Mouse (Mus musculus) liver, embryonic 12.5 days (tissue): ENCODE data around the gene Myh9. TPM values are rescaled to one million over a fixed set of nuclear protein-coding genes. Genes with fewer than 3 reads are reported as not detected.
A peak's percentile ranks its signal among the peaks of the same experiment; 100 is the strongest.

Experiments used
- ATAC-seq: fragments of 200-750 bp; cut with Nextera tagmentation; 2 replicates; pipeline ENCODE4 v1.8.0; 2017; ENCODE audit warnings: moderate number of reproducible peaks, mild to moderate bottlenecking, moderate library complexity
- H3K27ac ChIP-seq: fragments of 300-500 bp; sonication (generic); 2 replicates; pipeline ENCODE4 v1.5.1; 2016; ENCODE audit warnings: mild to moderate bottlenecking
- H3K27me3 ChIP-seq: fragments of 300-500 bp; sonication (generic); replicated peaks from 2 replicates; pipeline ENCODE4 v1.6.1; 2016; ENCODE audit warnings: mild to moderate bottlenecking, moderate library complexity
- H3K36me3 ChIP-seq: fragments of 300-500 bp; sonication (generic); 2 replicates; pipeline ENCODE4 v1.6.1; 2016; ENCODE audit warnings: mild to moderate bottlenecking, moderate library complexity
- H3K4me1 ChIP-seq: fragments of 300-500 bp; sonication (generic); 2 replicates; pipeline ENCODE4 v1.6.1; 2016
- H3K4me2 ChIP-seq: fragments of 300-500 bp; sonication (generic); 2 replicates; pipeline ENCODE4 v1.6.1; 2016; ENCODE audit warnings: mild to moderate bottlenecking, moderate library complexity
- H3K4me3 ChIP-seq: fragments of 300-500 bp; sonication (generic); 2 replicates; pipeline ENCODE4 v1.5.1; 2016; ENCODE audit warnings: mild to moderate bottlenecking, moderate library complexity
- H3K9ac ChIP-seq: fragments of 300-500 bp; sonication (generic); 2 replicates; pipeline ENCODE4 v1.6.1; 2016; ENCODE audit warnings: mild to moderate bottlenecking, moderate library complexity
- H3K9me3 ChIP-seq: fragments of 300-500 bp; sonication (generic); replicated peaks from 2 replicates; pipeline ENCODE4 v1.6.1; 2016; ENCODE audit warnings: mild to moderate bottlenecking, moderate library complexity
- WGBS: fragments of 180-500 bp; shearing (Covaris S2); methylation state at CpG from one replicate; pipeline ENCODE4 v1.1.7; 2016; ENCODE audit not compliant: insufficient replicate concordance; 5-methylcytosine and 5-hydroxymethylcytosine counted together
- polyA plus RNA-seq: library from polyadenylated mRNA; unstranded; fragments of >200 nt; fragmentation: Nextera tagmentation; extraction: Ambion mirVana; gene quantifications from 2 replicates; pipeline ENCODE4 v1.2.1, GENCODE M21; 2016

The Myh9 gene
- polyA plus RNA-seq, 1 experiment from 2014 or later, result 32.5 TPM

GRCm38 (mm10) chr15:77839529-77840286, 2.3 kb downstream of the Myh9 start:
- Histone ChIP-seq H3K36me3 (no peaks in the 10 kb centered on the region), H3K9ac (peak overlapping the region; percentile 89), H3K4me2 (peak overlapping the region; percentile 98), H3K9me3 (no peaks in the 10 kb centered on the region), H3K27me3 (no peaks in the 10 kb centered on the region), H3K4me3 (peak overlapping the region; percentile 89), H3K27ac (peak overlapping the region; percentile 93), H3K4me1 (peaks cover 76% of the 10 kb centered on the region)
- WGBS, result 17% methylated on average over 10 of the region's 10 CpGs
- no peak for ATAC-seq

- WGBS, result 37% methylated on average over 4 of the region's 4 CpGs
- peak overlapping the region; percentile 89; the same call in 1 of the 2 replicates for H3K4me3 ChIP-seq
- H3K36me3 ChIP-seq, result no peaks in the 10 kb centered on the region
- H3K27ac ChIP-seq, result peak overlapping the region; percentile 93
- no peaks in the 10 kb centered on the region for H3K9me3 ChIP-seq
- no peaks in the 10 kb centered on the region for H3K27me3 ChIP-seq
- H3K4me2 ChIP-seq, result peak overlapping the region; percentile 98
- peaks cover 85% of the 10 kb centered on the region for H3K4me1 ChIP-seq
- ATAC-seq, result no peak
- H3K9ac ChIP-seq, result peak overlapping the region; percentile 89; the same call in 1 of the 2 replicates
Observed at GRCm38 (mm10) chr15:77838530-77839387, 3.2 kb downstream of the Myh9 start.

GRCm38 (mm10) chr15:77837444-77838117, 4.4 kb downstream of the Myh9 start:
- 42% methylated on average over 10 of the region's 10 CpGs for WGBS
- Histone ChIP-seq H3K4me3 (peak overlapping the region; percentile 12; the same call in 1 of the 2 replicates), H3K4me2 (peak overlapping the region; percentile 98), H3K4me1 (peaks cover 84% of the 10 kb centered on the region), H3K27ac (peak overlapping the region; percentile 93), H3K9me3 (no peaks in the 10 kb centered on the region), H3K27me3 (no peaks in the 10 kb centered on the region), H3K36me3 (peaks cover 1% of the 10 kb centered on the region), H3K9ac (peak overlapping the region; percentile 14; the same call in 1 of the 2 replicates)
- no peak for ATAC-seq

GRCm38 (mm10) chr15:77836692-77837443, 5.1 kb downstream of the Myh9 start:
- no peaks in the 10 kb centered on the region for H3K27me3 ChIP-seq
- H3K9ac ChIP-seq, result peak overlapping the region; percentile 14
- peak overlapping the region; percentile 98 for H3K4me2 ChIP-seq
- H3K36me3 ChIP-seq, result peaks cover 8% of the 10 kb centered on the region
- H3K9me3 ChIP-seq, result no peaks in the 10 kb centered on the region
- H3K4me1 ChIP-seq, result peaks cover 90% of the 10 kb centered on the region
- WGBS, result 30% methylated on average over 6 of the region's 6 CpGs
- H3K4me3 ChIP-seq, result no peak overlapping the region
- H3K27ac ChIP-seq, result peak overlapping the region; percentile 93; the same call in 1 of the 2 replicates
- ATAC-seq, result no peak

GRCm38 (mm10) chr15:77835930-77836653, 5.9 kb downstream of the Myh9 start:
- Histone ChIP-seq H3K4me3 (0 out of 2 replicates have a peak overlapping the region, but pooled peaks have one; percentile 4), H3K9me3 (no peaks in the 10 kb centered on the region), H3K27ac (peak overlapping the region; percentile 54), H3K27me3 (no peaks in the 10 kb centered on the region), H3K9ac (peak overlapping the region; percentile 39; the same call in 1 of the 2 replicates), H3K4me2 (peak overlapping the region; percentile 31), H3K4me1 (peaks cover 98% of the 10 kb centered on the region), H3K36me3 (peaks cover 14% of the 10 kb centered on the region)
- WGBS, result 46% methylated on average over 9 of the region's 9 CpGs
- peak; percentile 21; the same call in 1 of the 2 replicates for ATAC-seq

- no peaks in the 10 kb centered on the region for H3K9me3 ChIP-seq
Observed at GRCm38 (mm10) chr15:77834336-77835268, 7.4 kb downstream of the Myh9 start.

GRCm38 (mm10) chr15:77833731-77834130, 8.2 kb downstream of the Myh9 start:
- H3K4me3 ChIP-seq, result no peak overlapping the region
- H3K9ac ChIP-seq, result no peak overlapping the region
- peak overlapping the region; percentile 54; the same call in 1 of the 2 replicates for H3K27ac ChIP-seq
- peaks cover 98% of the 10 kb centered on the region for H3K4me1 ChIP-seq
- peaks cover 33% of the 10 kb centered on the region for H3K36me3 ChIP-seq
- 0 out of 2 replicates have a peak, but pooled peaks have one; percentile 3 for ATAC-seq
- H3K4me2 ChIP-seq, result no peak overlapping the region
- WGBS, result 64% methylated on average over 6 of the region's 6 CpGs
- no peaks in the 10 kb centered on the region for H3K9me3 ChIP-seq
- no peaks in the 10 kb centered on the region for H3K27me3 ChIP-seq

More at GRCm38 (mm10) chr15:77834336-77835268, 7.4 kb downstream of the Myh9 start:
- Histone ChIP-seq H3K36me3 (peaks cover 25% of the 10 kb centered on the region), H3K4me2 (peak overlapping the region; percentile 9; the same call in 1 of the 2 replicates), H3K27me3 (no peaks in the 10 kb centered on the region), H3K27ac (peak overlapping the region; percentile 54), H3K9ac (no peak overlapping the region), H3K4me3 (no peak overlapping the region), H3K4me1 (peaks cover 98% of the 10 kb centered on the region)
- ATAC-seq, result no peak
- 54% methylated on average over 15 of the region's 15 CpGs for WGBS

- Histone ChIP-seq H3K27me3 (no peaks in the 10 kb centered on the region), H3K4me2 (peak overlapping the region; percentile 15; the same call in 1 of the 2 replicates), H3K27ac (0 out of 2 replicates have a peak overlapping the region, but pooled peaks have one; percentile 54), H3K4me1 (peaks cover 98% of the 10 kb centered on the region), H3K9ac (no peak overlapping the region), H3K9me3 (no peaks in the 10 kb centered on the region), H3K36me3 (peaks cover 35% of the 10 kb centered on the region), H3K4me3 (no peak overlapping the region)
- ATAC-seq, result no peak
Observed at GRCm38 (mm10) chr15:77833083-77833482, 8.9 kb downstream of the Myh9 start.

- Histone ChIP-seq H3K9me3 (no peaks in the 10 kb centered on the region), H3K36me3 (peaks cover 35% of the 10 kb centered on the region), H3K4me2 (no peak overlapping the region), H3K9ac (no peak overlapping the region), H3K4me1 (peaks cover 98% of the 10 kb centered on the region), H3K27me3 (no peaks in the 10 kb centered on the region), H3K27ac (peak overlapping the region; percentile 55; the same call in 1 of the 2 replicates), H3K4me3 (no peak overlapping the region)
- WGBS, result 71% methylated on average over 7 of the region's 7 CpGs
- no peak for ATAC-seq
Observed at GRCm38 (mm10) chr15:77832458-77832904, 9.5 kb downstream of the Myh9 start.
